Mouse (Mus musculus) thymus, adult 2 months (tissue): ENCODE results near the gene Tcp10c.
"Not testable (repeated sequence)": the region's sequence is repeated elsewhere in the genome, so short reads cannot be mapped to it uniquely, and the experiment has no call there.

Source experiments
- CTCF ChIP-seq: fragments of 200-500 bp; IDR thresholded peaks from 2 replicates; pipeline ENCODE4 v1.5.1; 2012; ENCODE audit warnings: mild to moderate bottlenecking, control low read depth, low read length, moderate library complexity, borderline replicate concordance; ENCODE audit not compliant: control insufficient read depth, poor library complexity, insufficient read depth; ENCODE audit errors: extremely low read depth
- POLR2A ChIP-seq: fragments of 200-500 bp; IDR thresholded peaks from 2 replicates; pipeline ENCODE4 v1.6.1; 2012; ENCODE audit warnings: mild to moderate bottlenecking, low read length, control low read depth, moderate library complexity; ENCODE audit not compliant: control insufficient read depth, poor library complexity, insufficient read depth; ENCODE audit errors: extremely low read depth

- not testable (repeated sequence) for TF ChIP-seq CTCF, POLR2A
These were observed 71.3 kb downstream of the Tcp10c start for GRCm38 (mm10) chr17:13425694-13426093.
